Mouse (Mus musculus) heart, adult 10 weeks (tissue): ENCODE data around the gene Mrgprb1. TPM values are rescaled to one million over a fixed set of nuclear protein-coding genes. Genes with fewer than 3 reads are reported as not detected.

ENCODE experiments used
- polyA plus RNA-seq: library from polyadenylated mRNA; stranded (reverse); fragments of 350-450 nt; fragmentation: Illumina TruSeq; extraction: RNeasy Lipid Tissue Mini Kit (QIAGEN cat#74804); gene quantifications from one replicate; pipeline ENCODE4 v1.2.3, GENCODE M21; 2014; ENCODE audit warnings: low read depth, low replicate concordance

Mrgprb1 gene
- 0.45 TPM for polyA plus RNA-seq

DNA sequence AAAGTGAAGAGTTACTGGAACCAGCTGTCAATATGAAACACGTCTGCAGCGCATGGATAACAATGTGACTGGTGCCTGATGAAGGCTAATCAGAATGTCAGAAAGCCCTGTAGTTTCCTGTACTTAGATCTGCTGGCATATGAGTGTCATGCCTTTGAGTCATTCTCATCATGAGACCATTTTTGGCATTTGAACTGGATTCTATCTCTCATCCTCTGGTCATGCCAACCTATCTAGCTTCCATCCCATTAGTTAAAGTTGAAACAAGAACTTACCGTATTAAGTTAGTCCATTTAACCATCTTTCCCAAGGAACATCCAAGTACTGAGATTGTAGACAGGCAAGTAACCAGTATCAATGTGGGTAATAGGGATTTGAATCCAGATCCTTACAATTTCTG, at the start of gene Mrgprb1:
Gene Mrgprb1, minus strand, starts transcription at position 101 of the 400 bp plus-strand sequence.

GRCm38 (mm10) chr7:48499221-48499620, 43.1 kb upstream of the Mrgprb1 start, which contains the start of gene Mrgprx2:
TSS of gene Mrgprx2 (minus strand) at chr7:48499321.

Other genes starting within 250 kb of the Mrgprb1 start
- gene Mrgprb8, start 67.8 kb downstream of the Mrgprb1 start, polyA plus RNA-seq, result not detected
- gene Mrgprx2, start 43.0 kb upstream of the Mrgprb1 start, polyA plus RNA-seq, result not detected
- gene Mrgprb2, start 101.7 kb upstream of the Mrgprb1 start, polyA plus RNA-seq, result not detected
- gene Mrgprb3, start 187.5 kb upstream of the Mrgprb1 start, polyA plus RNA-seq, result not detected